Mouse (Mus musculus) neural tube, embryonic 14.5 days (tissue): Measurements from ENCODE around the gene Izumo4. TPM values are rescaled to one million over a fixed set of nuclear protein-coding genes. Genes with fewer than 3 reads are reported as not detected.

ENCODE experiments used
- ATAC-seq: fragments of 200-750 bp; cut with Nextera tagmentation; 2 replicates; pipeline ENCODE4 v1.8.0; 2017; ENCODE audit warnings: low read depth, mild to moderate bottlenecking, moderate TSS enrichment, moderate library complexity
- H3K27ac ChIP-seq: fragments of 300-500 bp; sonication (generic); 2 replicates; pipeline ENCODE4 v1.5.1; 2014; ENCODE audit warnings: low read depth, mild to moderate bottlenecking, control low read depth, low read length, moderate library complexity, mixed read lengths
- H3K27me3 ChIP-seq: fragments of 300-500 bp; sonication (generic); 2 replicates; pipeline ENCODE4 v1.6.1; 2014; ENCODE audit warnings: low read length; ENCODE audit not compliant: control insufficient read depth, insufficient read depth
- H3K36me3 ChIP-seq: fragments of 300-500 bp; sonication (generic); 2 replicates; pipeline ENCODE4 v1.6.1; 2014; ENCODE audit warnings: low read length, mixed read lengths; ENCODE audit not compliant: control insufficient read depth, insufficient read depth
- H3K4me1 ChIP-seq: fragments of 300-500 bp; sonication (generic); 2 replicates; pipeline ENCODE4 v1.6.1; 2014; ENCODE audit warnings: low read length; ENCODE audit not compliant: control insufficient read depth, insufficient read depth
- H3K4me2 ChIP-seq: fragments of 300-500 bp; sonication (generic); 2 replicates; pipeline ENCODE4 v1.6.1; 2014; ENCODE audit warnings: mild to moderate bottlenecking, low read depth, low read length, control low read depth
- H3K4me3 ChIP-seq: fragments of 300-500 bp; sonication (generic); 2 replicates; pipeline ENCODE4 v1.5.1; 2014; ENCODE audit warnings: low read depth, low read length, control low read depth, mixed read lengths
- H3K9ac ChIP-seq: fragments of 300-500 bp; sonication (generic); replicated peaks from 2 replicates; pipeline ENCODE4 v1.6.1; 2014; ENCODE audit warnings: low read depth, mild to moderate bottlenecking, control low read depth, low read length, mixed read lengths
- H3K9me3 ChIP-seq: fragments of 300-500 bp; sonication (generic); 2 replicates; pipeline ENCODE4 v1.6.1; 2016; ENCODE audit warnings: low read length; ENCODE audit not compliant: control insufficient read depth
- WGBS: fragments of 180-500 bp; shearing (Covaris S2); extraction: QIAGEN DNeasy Blood & Tissue Kit; methylation state at CpG from one replicate; pipeline ENCODE4 v1.1.7; 2014; 5-methylcytosine and 5-hydroxymethylcytosine counted together
- polyA plus RNA-seq: library from polyadenylated mRNA; unstranded; fragments of >200 nt; fragmentation: Nextera tagmentation; extraction: Ambion mirVana; gene quantifications from 2 replicates; pipeline ENCODE4 v1.2.1, GENCODE M21; 2014

The Izumo4 gene
- polyA plus RNA-seq, 1 experiment from 2014 or later: 29.5 TPM

DNA sequence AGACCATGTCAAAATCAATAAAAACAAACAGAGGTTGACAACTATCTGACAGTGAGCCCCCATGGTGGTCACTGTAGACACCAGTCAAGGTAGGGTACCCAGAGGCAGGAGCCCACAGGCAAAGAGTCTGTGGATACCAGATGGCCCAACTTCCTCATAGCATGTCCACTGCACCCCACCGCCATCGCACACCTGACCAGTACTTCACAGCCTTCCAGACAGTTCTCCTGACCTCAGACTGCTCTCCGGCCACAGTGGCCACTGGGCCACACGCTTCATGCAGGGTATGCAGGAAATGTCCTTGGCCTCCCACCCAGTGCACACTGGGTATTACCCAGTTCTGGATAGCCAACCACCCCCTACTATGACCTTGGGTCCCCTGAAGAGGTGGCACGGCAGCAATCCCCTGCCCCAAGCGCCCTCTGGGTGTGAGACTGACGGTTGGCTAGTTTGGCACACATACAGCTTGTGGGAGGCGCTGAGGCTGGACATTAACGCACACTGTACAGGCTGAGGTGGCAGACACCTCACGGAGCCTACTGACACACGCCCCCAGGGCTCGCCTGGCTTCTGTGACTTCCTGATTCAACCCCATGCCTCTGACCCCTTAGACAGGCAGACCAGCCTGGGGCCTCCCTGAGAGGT is 8.5 kb upstream of the Izumo4 start:
- H3K4me3 ChIP-seq: no peak overlapping the region
- H3K9me3 ChIP-seq: no peaks in the 10 kb centered on the region
- 96% methylated on average over 12 of the region's 12 CpGs for WGBS
- peaks cover 18% of the 10 kb centered on the region for H3K36me3 ChIP-seq
- H3K27ac ChIP-seq: no peak overlapping the region
- no peaks in the 10 kb centered on the region for H3K4me1 ChIP-seq
- no peak overlapping the region for H3K4me2 ChIP-seq
- no peak for ATAC-seq
- no peaks in the 10 kb centered on the region for H3K27me3 ChIP-seq
- no peak overlapping the region for H3K9ac ChIP-seq

DNA sequence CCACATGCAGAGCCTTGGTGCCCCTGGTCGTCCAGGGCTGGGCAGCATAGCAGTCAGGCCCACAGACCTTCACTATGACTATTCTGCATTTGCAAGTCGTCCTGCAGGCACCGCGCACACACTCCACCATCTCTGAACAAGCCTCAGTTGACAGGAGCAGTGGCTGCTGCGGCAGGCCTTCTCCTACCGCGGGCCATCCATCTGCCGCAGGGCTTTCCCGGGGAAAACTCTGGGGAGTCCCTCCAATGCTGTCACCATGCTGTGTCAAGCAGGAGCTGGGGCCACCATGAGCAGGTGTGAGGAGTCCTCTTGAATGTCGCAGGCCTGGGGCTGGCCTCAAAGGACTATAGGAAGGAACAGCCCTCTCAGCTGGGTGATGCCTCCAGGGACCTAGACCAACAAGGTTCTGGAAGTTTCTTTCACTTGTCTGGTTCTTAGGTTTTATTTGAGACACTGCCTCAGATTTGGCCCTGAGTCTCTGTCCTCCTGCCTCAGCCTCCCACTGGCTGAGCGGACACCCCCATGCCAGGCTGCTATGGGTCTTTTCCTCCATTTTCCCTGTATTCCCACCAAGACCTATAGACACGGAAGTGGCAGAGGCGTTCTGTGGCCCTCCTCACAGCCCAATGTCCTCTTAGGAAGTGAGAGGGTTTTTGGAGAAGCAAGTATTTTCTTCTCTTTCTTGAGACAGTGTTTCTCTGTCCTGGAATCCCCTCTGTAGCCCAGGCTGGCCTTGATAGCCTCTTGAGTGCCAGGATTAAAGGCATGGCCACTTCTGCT is 7.6 kb upstream of the Izumo4 start:
- 89% methylated on average over 13 of the region's 13 CpGs for WGBS
- ATAC-seq: no peak

DNA sequence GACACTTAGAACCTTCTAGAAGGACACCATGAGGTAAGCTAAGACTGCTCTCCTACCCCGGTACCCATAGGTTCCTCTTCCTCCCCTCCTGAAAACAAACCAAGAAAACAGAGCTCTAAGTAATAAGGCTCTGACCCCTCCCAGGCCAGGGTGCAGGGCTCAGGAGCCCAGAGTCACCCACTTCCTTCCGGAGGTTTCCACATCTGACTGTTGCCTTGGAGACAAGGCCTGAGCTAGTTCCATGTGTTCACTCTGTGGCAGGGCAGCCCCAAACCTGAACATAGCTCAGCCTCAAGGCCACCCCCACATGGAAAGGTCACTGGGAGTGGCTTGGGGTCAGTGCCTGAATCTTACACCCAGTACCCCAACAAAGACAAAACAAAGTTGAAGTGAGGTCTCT is 6.8 kb upstream of the Izumo4 start:
- Histone ChIP-seq H3K4me3 (no peak overlapping the region), H3K27me3 (no peaks in the 10 kb centered on the region), H3K27ac (no peak overlapping the region), H3K4me1 (no peaks in the 10 kb centered on the region; the same call in 1 of the 2 replicates), H3K9me3 (no peaks in the 10 kb centered on the region), H3K36me3 (peaks cover 12% of the 10 kb centered on the region), H3K4me2 (no peak overlapping the region), H3K9ac (no peak overlapping the region)
- WGBS: 77% methylated on average over 2 of the region's 2 CpGs
- no peak for ATAC-seq

More for the DNA sequence above, 7.6 kb upstream of the Izumo4 start:
- H3K27me3 ChIP-seq: no peaks in the 10 kb centered on the region
- no peak overlapping the region for H3K4me2 ChIP-seq
- no peaks in the 10 kb centered on the region for H3K4me1 ChIP-seq
- H3K4me3 ChIP-seq: no peak overlapping the region
- H3K9me3 ChIP-seq: no peaks in the 10 kb centered on the region
- no peak overlapping the region for H3K27ac ChIP-seq
- no peak overlapping the region for H3K9ac ChIP-seq
- peaks cover 16% of the 10 kb centered on the region for H3K36me3 ChIP-seq

DNA sequence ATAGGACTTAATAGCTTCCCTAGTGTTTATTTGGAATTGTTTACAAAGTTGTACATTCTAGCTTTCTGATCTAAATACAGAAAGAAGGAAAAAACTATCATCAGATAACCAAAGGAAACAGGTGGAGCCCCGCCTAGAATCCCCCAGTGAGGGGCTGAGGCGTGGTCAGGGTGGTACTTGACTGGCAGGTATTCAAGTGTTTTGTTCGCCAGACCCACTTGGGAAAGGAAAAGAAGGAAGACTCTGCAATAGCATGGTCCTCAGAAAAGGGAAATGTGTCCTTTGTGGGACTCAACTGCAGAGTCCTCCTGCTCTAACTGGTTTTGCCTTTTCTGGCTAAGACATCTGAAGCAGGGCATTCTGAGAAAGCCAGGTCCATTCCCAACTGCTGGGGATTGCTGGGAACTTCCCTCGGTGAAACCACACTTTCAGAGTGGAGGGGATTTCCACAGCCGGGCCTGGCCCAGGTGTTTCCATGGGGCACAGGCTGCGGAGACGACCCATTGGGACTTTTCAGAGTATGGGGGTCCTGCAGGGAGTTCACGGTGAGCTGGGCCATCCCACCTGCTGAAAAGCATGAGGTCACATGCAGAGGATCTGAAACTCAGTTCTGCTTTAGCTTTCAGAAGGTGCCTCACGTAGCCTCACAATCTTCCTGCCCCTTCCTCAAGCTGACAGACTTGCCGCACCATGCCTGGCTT is 6.0 kb upstream of the Izumo4 start:
- Histone ChIP-seq H3K9ac (no peak overlapping the region), H3K4me2 (no peak overlapping the region), H3K4me3 (no peak overlapping the region), H3K36me3 (peaks cover 10% of the 10 kb centered on the region), H3K27me3 (no peaks in the 10 kb centered on the region), H3K4me1 (peaks cover 5% of the 10 kb centered on the region), H3K9me3 (no peaks in the 10 kb centered on the region), H3K27ac (no peak overlapping the region)
- WGBS: 83% methylated on average over 10 of the region's 10 CpGs
- no peak for ATAC-seq

DNA sequence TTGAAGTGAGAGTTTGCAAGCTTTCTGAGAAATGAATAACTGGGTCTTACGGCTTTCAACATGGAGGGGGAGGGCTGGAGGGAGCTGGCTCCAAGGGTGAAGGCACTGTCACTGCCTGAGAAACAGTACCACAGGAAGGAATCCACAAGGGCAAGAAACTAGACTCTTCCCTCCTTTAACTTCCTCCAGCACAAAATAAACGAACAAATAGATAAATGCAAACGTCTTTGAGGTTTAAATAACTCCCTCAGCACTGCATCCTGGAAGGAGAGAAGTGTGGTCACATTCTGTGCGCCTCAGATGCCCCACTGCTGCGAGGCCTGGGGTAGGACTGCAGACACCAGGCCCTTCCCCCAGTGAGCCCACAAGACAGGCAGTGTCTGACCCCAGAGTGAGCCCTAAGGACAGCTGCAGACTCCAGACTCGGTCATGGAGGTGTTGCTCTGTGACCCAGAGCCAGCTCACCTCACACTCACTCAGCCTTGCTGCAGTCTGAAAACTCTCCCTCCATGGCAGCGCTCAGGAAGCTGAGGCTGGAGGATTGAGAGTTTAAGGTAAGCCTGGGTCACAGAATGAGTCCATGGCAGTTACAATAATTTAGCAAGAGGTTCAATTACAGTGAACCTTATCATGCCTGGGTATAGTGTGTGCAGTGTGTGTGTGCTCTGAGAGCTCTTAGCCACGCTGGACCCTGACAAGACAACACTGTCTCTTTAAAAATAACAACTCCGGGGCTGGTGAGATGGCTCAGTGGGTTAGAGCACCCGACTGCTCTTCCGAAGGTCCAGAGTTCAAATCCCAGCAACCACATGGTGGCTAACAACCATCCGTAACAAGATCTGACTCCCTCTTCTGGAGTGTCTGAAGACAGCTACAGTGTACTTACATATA is 5.2 kb upstream of the Izumo4 start:
- Histone ChIP-seq H3K27ac (no peak overlapping the region), H3K4me3 (no peak overlapping the region), H3K36me3 (peaks cover 10% of the 10 kb centered on the region), H3K27me3 (no peaks in the 10 kb centered on the region), H3K9me3 (no peaks in the 10 kb centered on the region), H3K4me2 (no peak overlapping the region), H3K9ac (no peak overlapping the region), H3K4me1 (peaks cover 8% of the 10 kb centered on the region)
- WGBS: 78% methylated on average over 11 of the region's 12 CpGs
- no peak for ATAC-seq

- WGBS: 94% methylated on average over 8 of the region's 8 CpGs
- ATAC-seq: no peak
- Histone ChIP-seq H3K27ac (no peak overlapping the region), H3K4me2 (no peak overlapping the region), H3K36me3 (peaks cover 10% of the 10 kb centered on the region), H3K9ac (no peak overlapping the region), H3K4me1 (peaks cover 8% of the 10 kb centered on the region), H3K9me3 (no peaks in the 10 kb centered on the region), H3K4me3 (no peak overlapping the region), H3K27me3 (no peaks in the 10 kb centered on the region)
Measured at GRCm38 (mm10) chr10:80697393-80697787, 4.6 kb upstream of the Izumo4 start.

GRCm38 (mm10) chr10:80697812-80698211 is 4.2 kb upstream of the Izumo4 start:
- no peak overlapping the region for H3K4me3 ChIP-seq
- no peaks in the 10 kb centered on the region for H3K27me3 ChIP-seq
- no peaks in the 10 kb centered on the region for H3K9me3 ChIP-seq
- 84% methylated on average over 9 of the region's 9 CpGs for WGBS
- H3K9ac ChIP-seq: no peak overlapping the region
- peaks cover 8% of the 10 kb centered on the region for H3K4me1 ChIP-seq
- H3K36me3 ChIP-seq: peaks cover 10% of the 10 kb centered on the region
- H3K4me2 ChIP-seq: no peak overlapping the region
- H3K27ac ChIP-seq: no peak overlapping the region
- ATAC-seq: no peak

GRCm38 (mm10) chr10:80698605-80699004 is 3.4 kb upstream of the Izumo4 start:
- 94% methylated on average over 9 of the region's 9 CpGs for WGBS

More at GRCm38 (mm10) chr10:80698605-80699004, 3.4 kb upstream of the Izumo4 start:
- no peak overlapping the region for H3K4me3 ChIP-seq
- no peak overlapping the region for H3K4me2 ChIP-seq
- no peak overlapping the region for H3K27ac ChIP-seq
- H3K9me3 ChIP-seq: no peaks in the 10 kb centered on the region
- ATAC-seq: no peak
- H3K27me3 ChIP-seq: no peaks in the 10 kb centered on the region
- no peak overlapping the region for H3K9ac ChIP-seq
- H3K4me1 ChIP-seq: peaks cover 15% of the 10 kb centered on the region
- peaks cover 10% of the 10 kb centered on the region for H3K36me3 ChIP-seq
